Mouse (Mus musculus) G1E (cell line): ENCODE measurements at regions not wholly inside any gene's neighbourhood (a gene's known extent, or its start where the extent isn't known, plus 50 kb on each side); places are given as distances from the start of the nearest gene placed in this dataset.

Source experiments
- ATAC-seq: 2 replicates; pipeline ENCODE4 v1.8.0; 2016; ENCODE audit warnings: mild to moderate bottlenecking; ENCODE audit not compliant: insufficient number of reproducible peaks, poor library complexity, low FRiP score, severe bottlenecking; ENCODE audit errors: extremely low read depth
- DNase-seq: peaks from one replicate; pipeline ENCODE4 v3.0.0; 2012; ENCODE audit warnings: low spot score
- H3K27me3 ChIP-seq: 2 replicates; pipeline ENCODE4 v1.6.1; 2012; ENCODE audit warnings: mild to moderate bottlenecking, low read length, inconsistent platforms; ENCODE audit not compliant: insufficient read depth
- H3K36me3 ChIP-seq: replicated peaks from 2 replicates; pipeline ENCODE3; 2012; ENCODE audit warnings: mild to moderate bottlenecking, inconsistent platforms
- H3K4me1 ChIP-seq: 2 replicates; pipeline ENCODE4 v1.6.1; 2012; ENCODE audit warnings: low read depth, low read length, inconsistent platforms, mixed read lengths; ENCODE audit not compliant: insufficient read depth
- H3K4me3 ChIP-seq: 2 replicates; pipeline ENCODE4 v1.5.1; 2012; ENCODE audit warnings: low read depth, mild to moderate bottlenecking, inconsistent platforms, low read length, moderate library complexity, mixed read lengths
- H3K9me3 ChIP-seq: replicated peaks from 2 replicates; pipeline ENCODE4 v1.6.1; 2012; ENCODE audit warnings: inconsistent platforms
- CTCF ChIP-seq: IDR thresholded peaks from 2 replicates; pipeline ENCODE4 v1.5.1; 2012; ENCODE audit warnings: low read depth, low read length, inconsistent platforms, mixed read lengths
- GATA1 ChIP-seq: IDR thresholded peaks from 2 replicates; pipeline ENCODE4 v1.6.1; 2012; ENCODE audit warnings: borderline replicate concordance, low read length, inconsistent platforms, mixed read lengths
- GATA2 ChIP-seq: IDR thresholded peaks from 2 replicates; pipeline ENCODE4 v1.6.1; 2012; ENCODE audit warnings: low read depth, low read length, inconsistent platforms, borderline replicate concordance
- POLR2AphosphoS5 ChIP-seq: IDR thresholded peaks from 2 replicates; pipeline ENCODE4 v1.6.1; 2012; ENCODE audit warnings: low read depth, low read length, inconsistent platforms; ENCODE audit not compliant: insufficient replicate concordance
- TAL1 ChIP-seq: conservative IDR thresholded peaks from 2 replicates; pipeline ENCODE4 v1.6.1; 2012; ENCODE audit warnings: low read depth, low read length, inconsistent platforms, mixed read lengths

DNA sequence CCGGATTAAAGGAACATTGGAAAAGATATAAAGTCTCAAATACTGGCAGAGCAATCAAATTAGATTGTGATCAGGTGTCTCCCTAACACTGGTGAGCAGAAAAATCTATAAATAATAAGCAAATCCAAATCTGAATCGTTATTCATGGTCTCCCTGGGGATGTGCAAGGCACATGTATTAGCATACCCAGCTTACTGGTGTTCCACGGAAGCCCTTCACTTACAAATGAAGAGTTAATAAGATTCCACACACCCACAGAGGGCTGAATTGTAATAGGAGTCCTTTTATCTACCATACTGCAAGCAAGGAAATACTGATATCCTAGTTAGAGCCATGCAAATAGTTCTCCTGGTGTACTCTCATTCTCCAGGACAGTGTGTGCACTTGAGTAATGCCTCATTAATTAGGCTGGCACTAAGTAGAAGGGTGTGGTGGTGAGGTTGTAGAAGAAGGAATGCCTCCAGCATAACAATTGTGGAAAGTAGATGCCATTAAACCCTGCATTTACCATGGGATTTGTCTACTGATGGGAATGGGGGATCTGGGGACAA lies 540.8 kb downstream of the Adra2a start:
- H3K36me3 ChIP-seq = no peaks in the 10 kb centered on the region
- ATAC-seq (no peak), DNase-seq (no peak)
- TF ChIP-seq GATA1 = no peak
- no peak for TF ChIP-seq POLR2AphosphoS5
- TF ChIP-seq GATA2 = no peak
- TF ChIP-seq TAL1 = no peak
- no peak for TF ChIP-seq CTCF
- H3K4me3 ChIP-seq = no peak overlapping the region
- no peaks in the 10 kb centered on the region for H3K27me3 ChIP-seq
- H3K9me3 ChIP-seq = no peaks in the 10 kb centered on the region
- no peaks in the 10 kb centered on the region for H3K4me1 ChIP-seq

DNA sequence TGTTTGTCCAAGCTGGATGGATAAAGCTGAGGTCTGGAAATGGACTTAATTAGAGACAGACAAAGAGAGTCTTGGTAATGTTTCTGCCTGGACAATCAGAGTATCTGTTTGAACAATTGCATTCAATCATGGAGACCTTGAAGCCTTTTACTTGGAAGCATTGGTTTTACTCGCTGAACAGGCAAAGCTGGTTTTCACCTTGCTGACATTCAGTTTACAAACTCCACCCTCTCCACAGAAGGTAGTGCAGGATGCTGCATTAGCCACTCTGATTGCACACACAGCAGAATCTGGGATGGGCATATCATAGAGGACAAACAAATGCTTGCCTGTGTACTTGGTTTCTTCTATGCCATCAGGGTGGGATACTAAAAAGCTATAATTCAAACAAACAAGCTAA lies 541.4 kb downstream of the Adra2a start:
- Histone ChIP-seq H3K4me1 (no peaks in the 10 kb centered on the region), H3K4me3 (no peak overlapping the region), H3K9me3 (no peaks in the 10 kb centered on the region), H3K36me3 (no peaks in the 10 kb centered on the region), H3K27me3 (no peaks in the 10 kb centered on the region)
- DNase-seq (no peak), ATAC-seq (no peak)
- TF ChIP-seq GATA1 = no peak
- no peak for TF ChIP-seq POLR2AphosphoS5
- TF ChIP-seq CTCF = no peak
- TF ChIP-seq GATA2 = no peak
- TF ChIP-seq TAL1 = no peak

DNA sequence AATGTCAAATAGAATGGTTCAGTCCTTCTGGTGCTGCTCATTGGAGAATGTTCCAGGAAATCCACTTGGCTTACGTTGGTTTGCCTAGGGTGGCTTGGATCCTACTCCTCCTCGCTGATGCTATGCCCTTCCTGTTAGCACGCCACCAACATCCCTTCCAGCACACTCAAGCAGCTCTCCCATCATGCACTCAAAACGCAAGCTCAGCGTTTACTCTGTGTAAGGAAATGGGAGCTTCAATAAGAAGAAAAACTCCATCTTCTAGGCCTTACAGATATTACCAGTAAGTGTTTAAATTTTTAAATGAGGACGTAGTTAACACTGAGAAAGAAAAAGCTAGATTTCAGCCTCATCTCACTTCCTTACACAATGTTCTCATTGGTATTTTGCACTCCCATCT lies 523.7 kb downstream of the Gpam start:
- no peaks in the 10 kb centered on the region for H3K27me3 ChIP-seq

DNA sequence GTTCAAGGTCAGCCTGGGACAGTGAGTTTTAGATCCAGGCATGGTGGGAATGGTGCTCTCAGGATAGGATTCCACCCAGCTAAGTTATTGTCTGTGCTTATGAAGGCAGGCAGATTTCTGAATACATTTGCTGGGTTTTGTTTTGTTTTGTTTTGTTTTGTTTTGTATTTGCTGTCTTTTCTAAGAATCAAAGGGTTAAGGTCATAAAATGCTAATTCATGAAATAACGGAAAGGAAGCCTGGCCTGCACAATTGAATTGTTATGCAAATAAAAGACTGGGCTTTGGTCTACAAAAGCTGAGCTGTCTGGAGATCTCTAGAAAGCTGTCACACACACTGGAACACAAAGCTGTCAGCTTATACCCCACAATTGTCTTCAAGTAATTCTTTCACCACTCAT lies 521.7 kb downstream of the Gpam start:
- ATAC-seq (no peak), DNase-seq (no peak)
- no peaks in the 10 kb centered on the region for H3K27me3 ChIP-seq
- no peak overlapping the region for H3K4me3 ChIP-seq
- TF ChIP-seq GATA1 (no peak), GATA2 (no peak), POLR2AphosphoS5 (no peak), CTCF (no peak), TAL1 (no peak)
- no peaks in the 10 kb centered on the region for H3K36me3 ChIP-seq
- no peaks in the 10 kb centered on the region for H3K9me3 ChIP-seq
- H3K4me1 ChIP-seq = no peaks in the 10 kb centered on the region

More for the DNA sequence above, 523.7 kb downstream of the Gpam start:
- Histone ChIP-seq H3K4me1 (no peaks in the 10 kb centered on the region), H3K36me3 (no peaks in the 10 kb centered on the region), H3K9me3 (no peaks in the 10 kb centered on the region), H3K4me3 (no peak overlapping the region)
- DNase-seq (no peak), ATAC-seq (no peak)
- TF ChIP-seq POLR2AphosphoS5 (no peak), TAL1 (no peak), GATA1 (no peak), CTCF (no peak), GATA2 (no peak)

DNA sequence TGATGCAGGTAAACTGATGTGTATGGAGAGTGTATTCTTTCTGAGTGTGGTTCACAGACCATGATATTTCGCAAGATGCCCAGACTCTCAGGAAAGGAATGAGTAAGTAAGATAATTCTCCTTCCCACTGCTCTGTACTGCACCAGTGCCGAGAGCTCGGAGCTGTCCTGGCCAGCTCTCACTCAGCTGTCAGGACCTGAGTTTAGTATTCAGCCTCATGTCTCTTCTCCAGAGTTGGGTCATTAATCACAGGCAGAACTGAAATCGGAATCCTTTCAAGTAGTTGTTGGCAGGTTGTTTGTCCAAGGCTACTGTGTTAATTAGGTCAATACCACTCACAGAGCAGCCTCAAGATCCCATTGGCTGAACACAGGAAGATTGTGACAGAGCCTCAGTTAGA lies 510.1 kb downstream of the Gpam start:
- DNase-seq (no peak), ATAC-seq (no peak)
- TF ChIP-seq POLR2AphosphoS5 (no peak), GATA2 (no peak), GATA1 (no peak), CTCF (no peak)
- no peaks in the 10 kb centered on the region for H3K4me1 ChIP-seq
- H3K27me3 ChIP-seq = no peaks in the 10 kb centered on the region
- H3K9me3 ChIP-seq = peaks cover 3% of the 10 kb centered on the region; the same call in 1 of the 2 replicates
- H3K4me3 ChIP-seq = no peak overlapping the region
- H3K36me3 ChIP-seq = no peaks in the 10 kb centered on the region
